Mouse (Mus musculus) testis, adult 2 months (tissue): ENCODE results near the gene Grm8. TPM values are rescaled to one million over a fixed set of nuclear protein-coding genes. Genes with fewer than 3 reads are reported as not detected.

Experiments used
- H3K27ac ChIP-seq: fragments of 200-500 bp; 2 replicates; pipeline ENCODE4 v1.5.1; 2012; ENCODE audit warnings: low read depth, low read length; ENCODE audit not compliant: control insufficient read depth, insufficient read depth
- H3K27me3 ChIP-seq: fragments of 200-500 bp; 2 replicates; pipeline ENCODE4 v1.6.1; 2012; ENCODE audit warnings: mild to moderate bottlenecking, low read length, moderate library complexity; ENCODE audit not compliant: control insufficient read depth, insufficient read depth
- H3K36me3 ChIP-seq: fragments of 200-500 bp; 2 replicates; pipeline ENCODE4 v1.6.1; 2012; ENCODE audit warnings: mild to moderate bottlenecking, low read length; ENCODE audit not compliant: control insufficient read depth, insufficient read depth
- H3K4me1 ChIP-seq: fragments of 200-500 bp; 2 replicates; pipeline ENCODE4 v1.6.1; 2012; ENCODE audit warnings: low read length; ENCODE audit not compliant: control insufficient read depth, insufficient read depth
- H3K4me3 ChIP-seq: fragments of 200-500 bp; 2 replicates; pipeline ENCODE4 v1.5.1; 2012; ENCODE audit warnings: low read depth, mild to moderate bottlenecking, low read length, moderate library complexity, mixed read lengths; ENCODE audit not compliant: control insufficient read depth
- CTCF ChIP-seq: fragments of 200-500 bp; IDR thresholded peaks from 2 replicates; pipeline ENCODE4 v1.5.1; 2012; ENCODE audit warnings: low read depth, mild to moderate bottlenecking, inconsistent platforms, low read length, moderate library complexity; ENCODE audit not compliant: control insufficient read depth, insufficient read depth, insufficient replicate concordance
- POLR2A ChIP-seq: fragments of 200-500 bp; IDR thresholded peaks from 2 replicates; pipeline ENCODE4 v1.6.1; 2012; ENCODE audit warnings: low read depth, mild to moderate bottlenecking, inconsistent platforms, low read length, moderate library complexity; ENCODE audit not compliant: control insufficient read depth
- polyA plus RNA-seq: library from polyadenylated mRNA; depleted of rRNA; stranded (reverse); fragments of >200 nt; gene quantifications from 2 replicates; pipeline ENCODE4 v1.2.3, GENCODE M21; 2012

Grm8 gene
- polyA plus RNA-seq, 1 experiment: 0.17 TPM

DNA sequence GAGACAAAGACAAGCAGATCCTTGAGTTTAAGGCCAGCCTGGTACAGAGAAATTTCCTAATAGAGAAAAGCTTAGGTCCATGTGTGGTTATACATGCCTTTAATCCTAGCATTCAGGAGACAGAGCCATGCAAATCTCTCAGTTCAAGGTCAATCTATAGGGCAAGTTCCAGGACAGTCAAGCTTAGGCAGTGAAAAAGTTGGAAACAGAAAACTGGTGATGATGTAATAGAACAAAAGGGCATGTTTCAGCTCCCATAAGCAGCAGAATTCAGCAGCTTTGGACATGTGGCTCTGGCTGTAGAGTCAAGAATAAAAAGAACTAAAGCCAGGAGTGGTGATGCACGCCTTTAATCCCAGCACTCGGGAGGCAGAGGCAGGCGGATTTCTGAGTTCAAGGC, 336.2 kb downstream of the Grm8 start:
- Histone ChIP-seq H3K4me3 (no peak overlapping the region), H3K27ac (no peak overlapping the region), H3K27me3 (no peaks in the 10 kb centered on the region), H3K36me3 (no peaks in the 10 kb centered on the region), H3K4me1 (no peaks in the 10 kb centered on the region)
- TF ChIP-seq CTCF: no peak

DNA sequence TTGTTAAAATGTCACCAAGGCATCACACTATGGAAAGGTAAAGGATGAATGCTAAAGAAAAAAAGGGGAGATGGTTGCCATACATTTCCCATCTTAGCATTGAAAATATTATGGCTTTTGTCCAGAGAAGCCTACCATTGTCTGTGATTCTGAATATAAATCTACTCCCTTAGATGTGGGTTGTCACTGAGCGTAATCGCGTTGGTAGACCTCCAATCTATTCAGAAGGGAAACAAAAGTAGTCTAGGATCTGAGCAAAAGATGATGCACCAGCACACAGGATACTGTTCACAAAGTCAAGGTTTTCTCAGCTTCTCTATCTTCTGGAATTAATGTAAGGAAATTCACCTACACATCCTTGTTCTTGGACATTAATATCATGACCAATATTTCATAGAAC, 345.4 kb downstream of the Grm8 start:
- TF ChIP-seq CTCF (no peak), POLR2A (no peak)
- Histone ChIP-seq H3K27me3 (no peaks in the 10 kb centered on the region), H3K4me3 (no peak overlapping the region), H3K4me1 (no peaks in the 10 kb centered on the region), H3K27ac (no peak overlapping the region), H3K36me3 (no peaks in the 10 kb centered on the region)

DNA sequence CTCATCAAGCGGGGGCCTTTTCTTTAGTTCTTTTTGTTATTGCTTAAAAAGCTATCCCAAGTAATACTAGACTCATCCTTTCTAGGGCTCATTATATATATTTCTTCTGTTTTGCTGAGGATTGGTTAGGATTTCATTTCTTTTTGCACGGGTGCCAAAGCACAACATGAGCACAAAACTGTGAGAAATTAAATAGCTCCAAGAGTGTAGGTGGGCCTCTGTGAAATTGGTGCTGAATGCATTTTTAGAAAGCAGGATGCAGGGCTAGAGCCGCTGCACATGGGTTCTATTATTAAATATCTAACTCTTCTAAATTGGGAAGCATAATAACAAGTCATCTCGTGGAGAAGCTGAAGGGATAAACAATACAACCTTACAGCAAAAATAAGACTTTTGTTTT, 345.8 kb downstream of the Grm8 start:
- Histone ChIP-seq H3K36me3 (no peaks in the 10 kb centered on the region), H3K27ac (no peak overlapping the region), H3K4me3 (no peak overlapping the region), H3K4me1 (no peaks in the 10 kb centered on the region), H3K27me3 (no peaks in the 10 kb centered on the region)
- no peak for TF ChIP-seq POLR2A

DNA sequence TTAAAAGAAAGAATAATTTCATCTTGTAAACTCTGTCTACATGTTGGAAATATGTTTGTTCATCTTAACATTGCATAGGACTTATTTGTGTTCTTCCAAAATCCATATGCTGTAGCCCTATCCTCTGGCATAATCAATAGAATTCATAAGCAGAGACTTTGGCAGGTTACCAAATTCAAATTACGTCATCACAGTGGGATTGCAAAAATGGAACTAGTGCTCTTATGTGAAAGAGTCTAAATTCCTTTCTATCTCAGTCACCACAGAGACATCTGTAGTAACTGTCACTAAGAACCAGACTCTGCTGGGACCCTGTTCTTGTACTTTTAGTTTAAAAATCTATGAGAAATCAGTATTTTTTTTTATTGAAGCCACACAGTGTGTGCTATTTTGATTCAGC, 352.7 kb downstream of the Grm8 start:
- no peaks in the 10 kb centered on the region for H3K36me3 ChIP-seq
- H3K27me3 ChIP-seq: no peaks in the 10 kb centered on the region
- H3K27ac ChIP-seq: no peak overlapping the region
- TF ChIP-seq CTCF (no peak), POLR2A (no peak)
- H3K4me3 ChIP-seq: no peak overlapping the region
- no peaks in the 10 kb centered on the region for H3K4me1 ChIP-seq

DNA sequence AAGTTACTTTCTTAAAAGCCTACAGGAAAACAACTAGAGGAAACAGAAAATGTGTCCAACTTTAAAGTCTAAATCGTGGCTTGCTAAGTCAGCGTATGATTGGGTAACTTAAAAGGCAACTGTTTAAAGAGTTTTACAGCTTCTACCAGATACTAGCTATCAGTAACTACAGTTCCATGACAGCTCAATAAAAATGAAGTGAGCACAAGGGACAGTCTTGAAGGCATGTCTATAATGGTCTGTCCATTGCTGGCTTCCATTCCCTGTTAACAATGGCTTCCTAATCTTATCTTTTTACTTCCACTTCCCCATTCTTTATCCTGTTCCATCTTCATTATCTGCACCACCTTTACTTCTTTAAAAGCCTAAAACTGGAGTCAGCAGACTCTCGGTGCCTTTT, 353.6 kb downstream of the Grm8 start:
- Histone ChIP-seq H3K4me3 (no peak overlapping the region), H3K27ac (no peak overlapping the region), H3K4me1 (no peaks in the 10 kb centered on the region), H3K36me3 (no peaks in the 10 kb centered on the region), H3K27me3 (no peaks in the 10 kb centered on the region)
- TF ChIP-seq POLR2A (no peak), CTCF (no peak)

DNA sequence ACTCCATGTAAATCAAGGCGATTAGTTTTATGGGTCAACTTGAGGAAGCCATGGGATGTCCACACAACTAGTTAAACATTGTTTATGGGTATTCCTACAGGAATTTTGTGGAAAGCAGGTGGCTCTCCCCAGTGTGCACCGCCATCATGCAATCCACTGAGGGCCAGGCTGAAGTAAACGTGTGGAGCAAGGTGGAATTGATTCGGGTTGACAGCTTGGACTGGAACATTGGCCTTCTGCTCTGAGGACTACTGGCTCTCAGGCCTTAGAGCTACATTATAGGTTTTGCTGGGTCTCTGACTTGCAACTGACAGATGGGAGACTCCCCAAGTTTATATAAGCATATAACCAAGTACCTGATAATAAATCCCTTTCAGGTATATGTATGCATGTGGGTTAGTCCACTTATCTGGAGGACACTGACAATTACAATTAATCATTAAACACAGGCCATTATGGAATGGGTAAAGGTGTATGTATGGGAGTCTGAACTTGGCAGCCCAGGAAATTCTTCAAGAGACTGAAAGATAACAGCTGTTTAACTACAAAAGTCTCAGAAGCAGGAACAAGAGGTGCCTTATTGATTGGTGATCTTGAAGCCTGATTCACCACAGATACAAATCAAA, 359.2 kb downstream of the Grm8 start:
- no peaks in the 10 kb centered on the region for H3K36me3 ChIP-seq
- H3K27ac ChIP-seq: no peak overlapping the region
- no peaks in the 10 kb centered on the region for H3K27me3 ChIP-seq
- H3K4me3 ChIP-seq: no peak overlapping the region
- H3K4me1 ChIP-seq: no peaks in the 10 kb centered on the region
- TF ChIP-seq CTCF (no peak), POLR2A (no peak)

DNA sequence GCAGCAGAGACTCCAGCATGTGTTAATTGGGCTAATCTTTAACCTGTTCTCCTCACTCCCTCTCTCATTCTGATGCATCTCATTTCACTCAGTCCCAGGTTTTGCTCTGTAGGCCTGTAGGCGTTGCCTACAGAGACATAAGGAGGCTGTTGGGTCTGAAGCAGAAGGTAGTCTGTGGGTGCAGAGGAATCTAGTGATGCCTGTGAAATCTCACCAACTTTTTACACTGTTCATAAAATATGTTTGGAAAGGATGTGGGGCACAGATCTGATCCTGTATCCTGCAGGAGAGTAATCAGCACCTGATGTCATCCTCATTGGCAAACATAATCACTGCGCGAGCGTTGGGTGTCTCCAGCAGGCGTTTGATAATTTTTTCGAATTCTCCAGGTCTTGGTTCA, 372.9 kb downstream of the Grm8 start:
- no peaks in the 10 kb centered on the region for H3K4me1 ChIP-seq
- no peak overlapping the region for H3K27ac ChIP-seq
- TF ChIP-seq POLR2A (no peak), CTCF (no peak)
- H3K27me3 ChIP-seq: no peaks in the 10 kb centered on the region
- H3K36me3 ChIP-seq: no peaks in the 10 kb centered on the region
- no peak overlapping the region for H3K4me3 ChIP-seq

DNA sequence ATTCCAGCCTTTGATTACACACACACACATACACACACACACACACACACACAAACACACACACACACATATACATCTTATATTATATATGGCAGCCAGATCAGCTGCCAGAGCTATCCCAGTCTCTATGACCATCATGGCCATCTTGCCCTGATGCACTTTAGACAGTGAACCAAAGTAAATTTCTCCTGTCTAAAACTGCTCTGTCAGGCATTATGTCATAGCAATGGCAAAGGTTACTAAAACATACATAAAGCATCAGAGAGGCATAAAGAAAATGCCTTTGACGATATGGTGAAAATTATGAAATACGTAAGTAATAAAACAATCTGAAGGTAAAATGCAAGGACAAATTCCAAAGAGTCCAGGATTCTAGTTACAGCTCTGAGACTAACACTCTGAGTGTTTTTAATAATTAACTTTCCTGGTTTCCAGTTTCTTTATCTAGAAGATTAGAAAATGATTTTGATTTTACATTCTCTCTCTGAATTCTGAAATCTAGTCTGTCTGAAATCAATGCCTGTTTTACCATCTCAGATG, 381.6 kb downstream of the Grm8 start:
- Histone ChIP-seq H3K27me3 (no peaks in the 10 kb centered on the region), H3K4me1 (no peaks in the 10 kb centered on the region), H3K27ac (no peak overlapping the region), H3K36me3 (no peaks in the 10 kb centered on the region), H3K4me3 (no peak overlapping the region)
- TF ChIP-seq POLR2A (no peak), CTCF (no peak)
